Mouse (Mus musculus) cerebellum, adult 11 months (tissue): ENCODE data around the gene Mlh1.

Source experiments
- DNase-seq: peaks from one replicate; pipeline ENCODE4 v3.0.0; 2022

Mlh1 gene

DNA sequence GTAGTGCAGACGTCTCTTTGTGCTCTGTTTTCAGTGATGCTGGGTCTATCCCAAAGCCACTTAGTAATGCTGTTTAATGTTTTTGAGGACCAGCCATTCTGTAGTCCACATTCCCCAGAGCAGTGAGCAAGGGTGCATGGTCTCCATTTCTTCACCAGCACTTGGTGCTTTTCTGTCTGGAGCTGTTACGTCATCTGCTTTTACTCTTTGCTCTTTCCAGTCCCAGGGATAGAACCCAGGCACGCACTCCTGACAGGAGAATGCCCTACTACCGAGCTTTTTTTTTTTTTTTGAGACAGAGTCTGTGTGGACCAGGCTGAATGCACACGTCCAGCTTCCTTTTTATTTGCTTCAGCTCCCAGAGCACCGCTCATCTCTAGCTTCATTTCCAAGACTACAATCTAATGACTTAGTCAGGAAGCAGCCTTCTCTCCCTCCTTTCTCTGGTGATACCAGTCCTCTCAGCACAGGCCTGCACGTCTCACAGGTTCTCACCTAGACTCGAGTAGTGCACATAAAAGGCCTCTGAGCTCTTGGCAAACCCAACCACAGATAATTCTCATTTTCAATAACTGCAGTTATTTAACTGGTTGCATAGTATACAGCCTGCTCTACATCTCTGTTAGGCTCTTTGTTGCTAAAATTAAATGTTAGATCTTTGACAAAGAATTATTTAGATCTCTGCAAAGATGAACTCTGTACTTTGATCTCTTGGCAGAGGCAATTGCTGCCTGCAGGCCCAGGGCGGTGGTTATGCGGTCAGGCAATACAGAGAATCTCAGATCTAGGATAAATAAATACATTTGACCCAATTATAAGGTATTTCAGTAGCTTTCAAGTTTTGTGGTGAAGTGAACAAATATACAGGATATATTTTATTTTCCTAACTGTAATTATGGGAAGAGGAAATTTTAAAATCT, 60.2 kb downstream of the Mlh1 start:
- DNase-seq, result no peak

DNA sequence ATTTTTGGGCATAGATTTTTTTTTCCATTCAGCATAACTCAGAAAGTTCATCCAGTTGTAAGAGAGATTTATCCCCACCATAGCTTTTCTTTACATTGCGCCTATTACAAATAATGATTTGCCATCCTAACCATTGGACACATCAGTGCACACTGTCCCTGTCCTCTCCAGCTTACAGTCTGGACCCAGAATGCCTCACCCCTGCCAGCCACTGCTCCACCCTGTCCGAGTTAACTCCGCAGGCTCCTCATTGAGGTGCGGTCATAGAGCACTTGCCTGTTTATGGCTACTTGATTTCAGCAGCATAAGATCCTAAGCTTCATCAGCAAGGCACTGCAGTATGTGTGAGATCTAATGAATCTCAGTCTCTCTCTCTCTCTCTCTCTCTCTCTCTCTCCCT, 61.2 kb downstream of the Mlh1 start:
- no peak for DNase-seq

DNA sequence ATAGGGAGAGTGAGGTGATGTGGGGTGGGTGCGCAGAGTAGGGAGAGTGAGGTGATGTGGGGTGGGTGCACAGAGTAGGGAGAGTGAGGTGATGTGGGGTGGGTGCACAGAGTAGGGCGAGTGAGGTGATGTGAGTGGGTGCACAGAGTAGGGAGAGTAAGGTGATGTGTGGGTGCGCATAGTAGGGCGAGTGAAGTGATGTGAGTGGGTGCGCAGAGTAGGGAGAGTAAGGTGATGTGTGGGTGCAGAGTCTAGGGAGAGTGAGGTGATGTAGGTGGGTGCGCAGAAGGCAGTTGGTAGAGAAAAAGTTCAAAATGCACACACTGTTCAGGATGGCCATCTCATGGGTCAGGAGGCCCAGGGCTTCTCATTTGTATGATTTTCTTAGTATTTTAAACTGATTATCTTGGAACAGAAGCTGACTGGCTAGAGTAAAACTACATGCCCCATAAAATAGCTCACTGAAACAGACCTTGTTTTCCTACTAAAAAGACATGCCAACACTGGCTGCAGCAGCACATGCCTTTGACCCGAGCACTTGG, 62.4 kb downstream of the Mlh1 start:
- no peak for DNase-seq

DNA sequence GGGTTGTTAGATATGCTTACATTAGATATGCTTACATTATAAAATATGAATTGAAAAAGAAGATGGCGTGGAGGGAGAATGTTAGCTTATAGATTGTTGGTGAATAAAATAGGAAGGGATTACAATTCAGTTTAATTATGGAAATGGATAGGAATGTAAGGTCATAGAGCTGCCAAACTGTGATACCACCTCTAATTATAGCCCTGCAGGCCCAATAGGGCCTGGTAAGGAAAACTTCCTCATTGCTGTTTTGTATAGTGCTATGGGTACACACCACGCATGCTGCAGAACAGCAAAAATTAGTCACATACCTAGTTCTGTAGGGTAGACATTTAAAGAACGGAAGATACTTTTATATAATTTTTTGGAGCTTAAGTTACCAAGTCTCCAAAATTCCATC, 63.4 kb downstream of the Mlh1 start:
- no peak for DNase-seq

DNA sequence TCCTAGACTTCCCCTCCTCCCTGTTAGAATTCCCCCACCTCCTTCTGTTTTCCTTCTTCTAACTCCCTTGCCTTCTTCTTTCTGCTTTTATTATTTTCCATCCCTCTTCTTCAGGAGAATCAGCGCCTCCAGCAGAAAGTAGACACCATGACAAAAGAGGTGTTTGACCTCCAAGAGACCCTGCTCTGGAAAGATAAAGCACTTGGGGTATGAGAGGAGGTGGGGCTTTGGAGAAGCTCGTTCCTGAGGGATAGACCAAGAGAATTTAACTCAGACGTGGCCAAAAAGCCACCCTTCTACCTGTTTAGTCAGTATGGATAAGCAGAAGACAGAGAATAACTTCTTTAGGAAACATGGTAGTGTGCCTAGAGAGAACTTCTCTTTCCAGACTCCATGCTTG, 63.9 kb downstream of the Mlh1 start:
- no peak for DNase-seq

DNA sequence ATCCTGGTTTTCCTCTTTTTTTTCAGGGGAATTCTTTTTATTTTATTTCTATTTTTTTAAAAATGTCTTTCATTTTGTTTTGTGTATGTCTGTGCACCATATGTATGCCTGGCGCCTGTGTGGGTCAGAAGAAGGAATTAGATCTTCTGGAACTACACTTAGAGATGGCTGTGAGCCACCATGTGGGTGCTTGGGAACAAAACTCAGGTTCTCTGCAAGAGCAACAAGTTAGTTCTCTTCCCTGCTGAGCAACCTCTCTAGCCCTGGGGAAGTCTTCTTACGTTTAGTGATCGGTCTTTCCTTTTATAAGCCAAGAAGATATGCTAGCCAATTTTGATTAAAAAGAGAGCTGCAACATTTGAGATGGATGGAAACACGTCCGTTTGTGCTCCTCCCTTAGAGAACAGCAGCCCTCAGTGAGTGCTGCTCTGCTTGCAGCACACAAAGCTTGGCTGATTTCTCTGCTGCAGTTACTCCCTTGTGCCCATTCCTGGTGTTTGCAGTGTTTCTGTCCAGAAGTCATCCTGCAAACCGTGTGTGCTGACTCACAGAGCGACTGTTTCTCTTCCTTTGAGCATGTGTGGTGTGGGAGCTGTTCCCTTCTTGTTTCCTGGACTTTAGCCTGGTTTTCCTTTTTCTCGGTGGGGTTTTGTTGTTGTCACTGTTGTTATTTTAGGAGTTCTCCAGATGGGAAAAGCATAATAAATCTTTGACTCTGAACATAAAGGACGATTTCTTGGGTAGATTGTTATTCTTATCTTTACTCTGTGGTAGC, 66.8 kb downstream of the Mlh1 start:
- no peak for DNase-seq

DNA sequence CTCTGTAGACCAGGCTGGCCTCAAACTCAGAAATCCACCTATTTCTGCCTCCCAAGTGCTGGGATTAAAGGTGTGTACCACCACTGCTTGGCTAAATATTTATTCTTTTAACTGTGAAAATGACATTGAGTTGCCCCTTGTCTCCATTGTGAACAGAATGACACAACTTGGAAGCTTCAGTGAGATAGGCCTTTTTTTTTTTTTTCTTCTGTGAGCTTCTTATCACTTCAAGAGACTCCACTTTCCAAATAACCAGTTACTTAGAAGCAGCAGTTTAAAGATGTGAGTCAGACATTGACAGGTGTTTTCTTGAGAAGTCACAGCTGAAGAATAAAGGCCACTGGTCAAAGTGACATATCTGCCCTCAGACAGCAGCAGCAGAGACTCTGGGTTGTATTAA, 71.4 kb downstream of the Mlh1 start:
- DNase-seq, result no peak

DNA sequence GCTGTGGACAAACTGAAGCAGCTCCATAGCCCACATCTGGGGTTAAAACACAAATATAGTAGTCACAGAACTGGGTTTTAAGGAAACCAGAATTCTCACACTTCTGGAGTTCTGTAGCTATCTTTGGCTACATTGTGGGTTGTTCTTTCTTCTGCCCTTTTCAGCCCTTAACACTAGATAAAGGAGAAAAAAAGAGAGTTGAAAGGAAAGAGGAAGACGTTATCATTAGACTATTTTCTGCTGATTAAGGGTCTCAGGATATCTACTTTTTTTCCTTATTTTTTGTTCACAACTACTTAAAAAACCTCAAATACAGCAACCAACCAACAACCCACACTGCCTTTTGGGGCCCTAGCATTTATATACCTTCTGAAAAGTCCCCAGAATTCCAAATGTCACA, 73.3 kb downstream of the Mlh1 start:
- DNase-seq, result no peak

DNA sequence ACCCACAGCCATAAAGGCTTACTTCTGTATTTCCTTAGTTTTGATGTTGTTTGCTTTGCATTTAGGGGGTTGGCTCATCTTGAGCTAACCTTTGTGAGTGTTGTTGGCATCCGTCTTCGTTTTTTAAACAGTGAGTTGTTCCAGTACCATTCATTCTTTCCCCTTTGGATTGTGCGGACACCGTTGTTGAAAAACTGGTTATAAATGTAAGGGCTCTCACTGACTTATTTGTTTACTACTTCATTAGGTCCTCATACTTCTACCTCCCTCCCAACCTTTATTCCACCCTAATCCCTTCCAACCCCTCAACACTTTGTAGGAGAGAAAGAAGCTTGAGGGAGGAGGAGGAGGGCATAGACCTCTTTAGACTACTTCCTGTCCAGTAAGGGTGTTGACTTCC, 73.9 kb downstream of the Mlh1 start:
- DNase-seq, result no peak

DNA sequence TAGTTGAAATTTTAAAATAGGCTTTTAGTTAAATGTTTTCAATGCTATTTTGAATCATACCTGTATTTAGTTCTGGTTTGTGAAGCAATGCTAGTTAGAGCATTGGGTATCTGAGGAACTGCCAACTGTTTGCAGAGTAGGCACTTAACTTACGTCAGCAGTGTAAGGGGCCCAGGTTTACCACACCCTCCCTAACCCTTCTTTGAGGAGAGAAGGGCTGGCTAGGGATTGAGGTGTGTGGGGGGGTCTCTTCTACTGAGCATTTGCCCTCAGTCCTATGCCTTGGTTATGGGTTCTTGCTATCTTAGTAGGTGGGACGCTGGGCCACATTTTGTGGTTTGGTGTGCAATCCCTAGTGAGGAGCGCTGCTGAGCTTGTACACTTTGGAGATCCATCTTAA, 74.5 kb downstream of the Mlh1 start:
- DNase-seq, result no peak

DNA sequence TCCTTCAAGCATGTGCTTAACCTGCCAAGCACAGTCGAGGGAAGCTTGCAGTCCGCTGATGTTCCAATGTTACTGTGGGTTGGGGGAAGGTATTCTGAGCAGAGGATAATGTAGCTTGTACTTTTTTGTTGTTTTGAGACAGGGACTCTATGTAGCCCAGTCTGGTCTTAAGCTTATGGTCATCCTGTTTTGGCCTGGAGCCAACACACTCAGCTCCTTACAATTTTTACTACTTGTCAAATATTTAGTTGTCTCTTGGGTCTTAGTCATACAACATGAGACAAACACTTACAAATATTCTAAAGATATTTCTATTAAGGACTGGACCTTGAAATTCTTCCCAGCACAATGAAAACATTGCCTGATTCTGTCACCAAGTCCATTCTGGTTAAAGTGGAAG, 78.4 kb downstream of the Mlh1 start:
- no peak for DNase-seq

DNA sequence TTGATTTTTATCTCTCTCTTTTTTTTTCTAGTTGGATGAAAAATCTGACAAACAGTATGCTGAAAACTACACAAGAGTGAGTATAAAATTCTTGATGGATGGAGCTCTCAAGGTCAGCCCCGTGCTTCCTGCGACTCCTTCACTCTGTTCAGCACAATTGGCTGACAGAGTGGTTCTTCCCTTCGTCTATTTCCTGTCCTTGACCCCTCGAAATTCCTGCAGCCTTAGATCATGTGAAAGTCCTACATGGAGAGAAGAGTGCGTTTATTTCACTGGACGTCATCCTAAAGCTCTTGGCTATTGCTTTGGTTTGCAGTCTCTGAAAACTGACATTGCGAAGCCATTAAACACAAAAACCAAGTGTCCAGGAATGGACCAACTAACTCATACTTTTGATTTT, 82.9 kb downstream of the Mlh1 start:
- no peak for DNase-seq

DNA sequence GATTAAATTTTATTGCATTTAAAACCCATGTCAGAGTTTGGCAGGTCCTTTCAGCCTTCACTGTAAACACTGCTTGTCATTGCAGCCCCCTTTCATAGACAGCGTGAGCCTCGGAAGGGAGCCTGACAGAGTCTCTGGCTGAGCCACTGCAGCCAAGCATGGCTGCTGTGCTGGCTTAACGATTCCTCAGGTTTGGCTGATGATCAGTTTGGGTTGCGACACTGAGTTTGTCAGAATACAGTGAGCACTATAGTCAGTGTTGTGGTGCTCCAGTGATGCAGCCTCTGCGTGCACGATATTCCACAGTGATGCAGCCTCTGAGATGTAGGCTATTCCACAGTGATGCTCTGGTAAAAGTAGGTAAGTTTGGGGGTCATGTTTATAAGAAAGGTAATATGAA, 84.7 kb downstream of the Mlh1 start:
- no peak for DNase-seq

DNA sequence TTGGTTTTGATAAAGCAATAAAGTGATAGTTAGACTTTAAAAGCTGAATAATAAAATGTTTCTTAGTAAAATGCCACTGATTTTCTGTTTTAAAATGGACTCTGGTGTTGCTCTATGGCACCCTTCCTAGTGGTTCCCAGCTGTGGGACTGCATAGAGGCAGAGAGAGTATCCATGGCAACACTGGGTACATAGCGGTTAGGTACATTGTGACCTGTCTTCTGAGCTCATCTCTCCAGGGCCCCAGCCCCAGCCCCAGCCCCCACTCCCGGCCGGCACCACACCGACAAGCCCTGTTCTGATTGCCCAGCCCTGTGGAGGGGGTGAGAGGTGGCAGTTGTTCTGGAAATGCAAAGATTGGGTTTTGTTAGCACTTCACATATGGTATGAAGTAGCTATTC, 86.7 kb downstream of the Mlh1 start:
- no peak for DNase-seq

DNA sequence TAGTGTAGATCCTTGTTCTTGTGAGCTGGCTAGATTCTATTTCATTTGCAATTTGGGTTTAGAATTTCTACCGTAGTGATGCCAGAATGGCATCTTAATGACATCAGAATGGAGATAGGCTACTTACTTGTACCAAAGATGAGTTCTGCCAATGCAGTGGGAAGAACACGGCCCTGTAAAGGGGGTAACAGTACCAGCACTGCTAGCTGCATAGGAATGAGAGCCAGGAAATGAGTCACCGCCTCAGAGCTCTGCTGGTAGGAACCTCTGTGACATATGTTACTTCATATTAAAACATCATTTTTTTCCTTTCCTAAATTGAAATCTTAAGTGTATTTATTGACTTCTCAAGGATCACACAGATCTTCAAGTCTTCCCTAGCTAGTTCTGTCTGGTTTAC, 89.4 kb downstream of the Mlh1 start:
- no peak for DNase-seq

DNA sequence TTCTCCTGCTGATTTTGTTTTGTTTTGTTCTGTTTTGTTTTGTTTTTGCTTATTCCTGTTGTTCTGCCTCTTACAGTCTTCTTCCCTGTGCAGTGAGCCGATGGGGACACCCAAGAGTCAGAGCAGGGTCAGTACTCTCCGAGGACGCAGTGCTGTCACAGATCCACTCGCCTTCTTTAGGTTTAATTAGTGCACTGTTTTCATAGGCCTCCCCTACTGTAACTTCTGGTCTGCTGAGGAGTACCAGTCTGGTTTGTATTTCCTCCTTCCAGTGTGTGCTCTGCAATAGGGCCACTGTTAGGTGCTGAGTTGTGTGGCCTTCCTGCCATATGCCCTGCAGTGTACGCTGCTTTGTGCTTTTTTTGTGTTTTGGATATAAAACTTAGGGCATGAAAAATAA, 92.6 kb downstream of the Mlh1 start:
- no peak for DNase-seq
